Mouse (Mus musculus) cerebellum, adult 18-20 months (tissue): ENCODE measurements around the gene Tmx4.
A peak's percentile ranks its signal among the peaks of the same experiment; 100 is the strongest.
"Not testable (repeated sequence)": the region's sequence is repeated elsewhere in the genome, so short reads cannot be mapped to it uniquely, and the experiment has no call there.

ENCODE experiments used
- DNase-seq, 2 experiments: peaks; one replicate each; pipeline ENCODE4 v3.0.0; 2021

The Tmx4 gene

DNA sequence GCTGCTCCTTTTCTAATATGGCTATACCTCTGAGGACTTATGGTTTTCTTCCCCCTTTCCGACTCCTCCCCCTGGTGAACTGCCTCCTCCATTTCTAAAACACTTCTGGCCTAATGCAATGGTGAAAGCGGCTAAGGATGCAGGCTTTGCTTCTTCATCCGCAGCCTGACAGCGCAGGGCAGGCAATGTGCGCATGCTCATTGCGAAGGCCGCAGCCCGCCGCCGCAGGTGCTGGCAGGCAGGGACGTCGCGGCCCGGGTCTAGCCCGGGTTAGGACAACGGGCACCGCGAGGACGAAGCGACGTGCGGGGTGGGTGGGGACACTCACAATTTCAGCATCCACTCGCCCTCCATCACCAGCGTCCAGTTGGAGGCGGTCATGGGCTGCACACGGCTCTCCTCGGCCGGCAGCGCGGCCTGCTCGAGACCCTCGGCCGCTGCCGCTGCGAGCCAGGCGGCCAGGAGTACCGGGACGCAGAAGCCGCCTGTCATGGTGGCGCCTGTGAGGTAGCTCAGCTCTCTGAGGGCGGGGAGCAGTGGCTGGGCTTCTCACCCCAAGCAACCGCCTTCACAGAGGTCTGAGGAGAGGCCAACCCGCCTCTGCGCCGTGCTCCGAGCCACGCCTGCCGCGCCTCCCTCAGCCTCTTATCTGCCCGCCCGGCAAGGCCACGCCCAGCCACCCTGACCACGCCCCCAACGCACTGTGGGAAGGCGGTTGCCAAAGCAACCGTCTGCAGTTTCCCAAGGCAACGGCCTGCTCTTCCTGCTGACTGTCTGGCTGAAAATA, at the start of gene Tmx4:
TSS of gene Tmx4 (minus strand) at position 632 of the 787 bp plus-strand sequence.
- peak; percentile 99 for DNase-seq

DNA sequence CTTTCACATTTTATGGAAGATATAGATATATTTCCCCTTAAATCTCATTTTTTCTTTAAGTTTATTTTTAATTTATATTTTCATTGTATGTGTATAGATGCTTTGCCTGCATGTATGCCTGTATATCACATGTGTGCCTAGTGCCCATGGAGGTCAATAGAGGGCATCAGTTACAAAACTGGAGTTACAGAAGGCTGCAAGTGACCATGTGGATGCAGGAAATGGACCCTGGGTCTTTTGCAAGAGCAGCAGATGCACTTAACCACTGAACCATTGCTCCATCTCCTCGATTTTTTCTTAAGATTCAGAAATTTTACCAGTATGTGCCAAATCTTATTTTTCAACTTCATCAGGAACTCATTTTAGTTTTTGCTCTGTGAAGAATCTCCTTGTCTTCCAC, 48.2 kb upstream of the Tmx4 start:
- DNase-seq: no peak

DNA sequence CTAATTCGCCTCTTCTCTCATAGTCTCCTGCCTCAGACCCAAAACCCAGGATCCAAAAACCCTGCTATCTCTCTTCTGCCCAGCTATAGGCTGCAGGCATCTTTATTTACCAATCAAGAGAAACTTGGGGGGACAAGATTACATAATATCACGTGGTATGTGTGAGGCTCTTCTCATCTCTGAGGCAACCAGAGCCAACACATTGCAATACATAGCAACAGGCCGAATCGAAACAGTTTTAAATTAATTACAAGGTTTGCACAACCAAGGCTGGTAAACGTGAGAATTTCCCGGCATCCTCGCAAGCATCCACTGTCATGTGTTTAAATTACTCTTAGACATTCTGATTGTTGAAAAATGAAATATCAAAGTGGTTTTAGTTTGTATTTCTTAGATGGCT, 47.1 kb upstream of the Tmx4 start:
- DNase-seq: no peak

DNA sequence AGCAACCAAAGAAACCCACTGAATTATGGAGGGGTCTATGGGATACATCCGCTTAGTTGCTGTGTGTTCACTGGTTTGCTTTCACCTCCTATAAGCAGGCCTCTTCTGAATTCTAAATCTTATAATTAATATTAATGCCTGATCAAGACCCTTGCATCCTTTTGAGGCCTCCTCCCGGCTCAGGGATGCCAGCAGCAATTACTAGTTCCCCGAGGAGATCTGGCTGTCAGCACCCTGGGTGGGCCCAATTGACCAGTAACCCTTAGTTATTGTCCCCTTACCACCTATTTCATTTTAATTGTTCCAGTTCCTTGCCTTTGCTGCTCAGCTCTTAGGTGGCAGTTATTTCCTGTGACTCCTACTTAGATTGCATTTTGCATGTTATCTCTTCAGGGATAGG, 38.4 kb upstream of the Tmx4 start:
- DNase-seq: no peak

DNA sequence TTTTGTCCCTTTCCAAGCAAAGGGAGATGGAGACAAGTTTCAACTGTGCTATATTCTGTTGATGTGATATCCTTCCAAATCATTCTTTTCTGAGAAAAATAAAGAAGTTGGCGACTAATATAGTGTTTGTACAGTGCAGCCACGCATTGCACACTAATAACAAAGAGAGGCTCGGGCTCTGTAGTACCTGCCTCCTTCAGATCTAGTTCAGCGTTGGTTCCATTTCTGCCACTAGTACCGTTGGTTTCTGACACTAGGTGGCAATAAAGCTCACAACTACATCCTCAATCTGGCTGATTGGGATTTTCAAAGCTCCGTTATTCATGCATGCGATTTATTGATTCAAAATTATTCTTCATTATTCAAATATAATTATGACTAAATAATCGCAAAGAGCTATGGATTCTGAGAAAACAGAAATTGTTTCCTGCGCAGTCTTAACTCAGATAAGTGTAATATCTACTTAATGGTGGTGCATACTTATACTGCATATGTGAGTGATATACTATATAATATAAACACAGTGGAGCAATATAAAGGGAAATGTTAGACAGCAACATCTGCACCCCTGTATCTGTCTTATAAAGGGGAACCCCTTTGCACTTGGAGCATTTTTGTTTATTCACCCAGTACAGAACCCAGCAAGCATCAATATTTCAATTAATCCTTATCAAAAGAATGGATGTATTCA, 37.5 kb upstream of the Tmx4 start:
- peak; percentile 39 to 41 for DNase-seq

DNA sequence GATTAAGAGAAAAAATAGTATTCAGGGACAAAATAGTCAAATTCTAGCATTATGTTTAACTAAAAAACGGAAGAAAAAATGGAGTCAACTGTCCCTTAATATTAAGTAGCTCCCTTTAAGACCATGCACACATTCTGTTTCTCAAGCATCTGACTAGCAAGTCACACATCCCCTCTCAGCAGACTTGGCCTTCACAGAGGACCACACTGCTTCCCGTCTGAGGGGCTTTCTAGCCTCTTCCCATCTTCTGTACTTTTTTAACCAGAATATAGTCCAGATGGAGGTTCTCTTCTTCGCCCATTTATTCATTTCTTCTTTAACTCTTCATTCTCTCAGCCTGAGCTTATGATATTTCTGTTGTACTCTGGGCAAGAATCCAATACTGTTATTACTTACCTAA, 35.6 kb upstream of the Tmx4 start:
- no peak for DNase-seq

DNA sequence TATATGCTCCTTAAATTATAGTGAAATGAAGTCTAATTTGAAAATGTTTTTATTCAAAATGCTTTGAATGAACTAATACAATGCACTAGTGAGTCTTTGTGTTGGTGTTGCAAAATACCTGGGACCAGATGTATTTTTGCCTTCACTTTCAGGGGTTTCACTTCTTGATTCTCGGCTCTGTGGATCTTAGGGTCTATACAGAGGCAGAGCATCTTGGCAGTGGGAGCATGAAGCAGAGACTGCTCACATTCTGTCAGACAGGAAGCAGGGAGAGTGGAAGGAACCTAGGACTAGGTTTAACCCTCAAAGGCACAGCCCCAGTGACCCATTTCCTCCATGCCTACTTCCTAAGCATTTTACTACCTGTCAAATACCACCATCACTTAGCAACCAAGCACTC, 31.5 kb upstream of the Tmx4 start:
- DNase-seq: no peak

DNA sequence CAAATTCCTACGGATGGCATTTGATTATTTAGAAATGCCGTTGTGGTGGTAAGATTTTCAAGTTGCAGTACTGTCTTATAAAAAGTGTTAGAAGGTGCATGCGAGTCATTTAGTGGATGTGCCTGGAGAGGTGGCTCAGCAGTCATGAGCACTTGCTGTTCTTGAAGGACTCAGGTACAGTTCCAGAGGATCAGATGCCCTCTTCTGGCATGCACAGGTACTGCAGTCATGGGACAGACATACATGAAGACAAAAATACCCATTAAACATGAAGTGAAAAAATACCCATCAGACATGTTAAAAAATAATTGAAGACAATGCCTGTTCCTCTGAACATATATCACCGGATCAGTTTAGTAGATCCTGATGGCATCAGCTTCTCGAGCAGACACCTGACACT, 29.7 kb upstream of the Tmx4 start:
- DNase-seq: peak; percentile 7 to 8

DNA sequence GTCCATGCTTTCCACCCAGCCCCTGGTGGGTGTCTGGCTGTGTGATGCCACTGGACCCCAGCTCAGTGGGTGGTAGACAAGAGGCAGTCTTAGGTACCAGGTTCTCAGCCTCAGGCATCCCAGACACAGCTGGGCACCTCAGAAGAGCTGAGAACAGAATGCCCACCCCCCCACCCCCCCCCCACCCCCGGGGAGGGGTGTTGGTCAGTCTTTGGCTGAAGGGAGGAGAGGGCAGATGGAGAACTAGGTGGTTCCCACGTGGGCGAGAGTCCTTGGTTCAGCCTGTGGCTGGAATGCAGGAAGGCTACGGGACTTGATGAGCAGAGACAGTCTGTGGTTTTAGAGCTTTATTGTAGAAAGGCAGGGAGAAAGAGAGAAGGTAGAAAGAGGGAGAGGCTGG, 12.5 kb upstream of the Tmx4 start:
- DNase-seq: no peak

DNA sequence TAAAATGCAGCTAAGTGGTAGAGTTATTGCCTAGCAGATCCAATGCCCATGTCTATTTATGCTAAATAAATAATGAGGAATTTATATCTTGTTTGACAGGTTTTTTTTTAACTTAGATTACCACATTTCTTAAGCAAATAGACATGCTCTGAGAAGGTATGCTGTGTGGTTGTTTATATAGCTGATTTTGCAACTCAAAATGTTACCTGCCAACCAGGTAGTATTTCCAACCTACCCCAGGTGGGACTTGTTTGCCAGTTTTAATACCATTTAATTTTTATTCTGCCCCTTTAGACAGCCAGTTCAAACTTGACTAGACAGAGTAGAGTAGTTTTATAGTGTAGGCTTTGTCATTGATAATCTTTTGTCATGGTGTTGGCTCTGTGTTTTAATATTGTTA, 10.7 kb upstream of the Tmx4 start:
- no peak for DNase-seq

DNA sequence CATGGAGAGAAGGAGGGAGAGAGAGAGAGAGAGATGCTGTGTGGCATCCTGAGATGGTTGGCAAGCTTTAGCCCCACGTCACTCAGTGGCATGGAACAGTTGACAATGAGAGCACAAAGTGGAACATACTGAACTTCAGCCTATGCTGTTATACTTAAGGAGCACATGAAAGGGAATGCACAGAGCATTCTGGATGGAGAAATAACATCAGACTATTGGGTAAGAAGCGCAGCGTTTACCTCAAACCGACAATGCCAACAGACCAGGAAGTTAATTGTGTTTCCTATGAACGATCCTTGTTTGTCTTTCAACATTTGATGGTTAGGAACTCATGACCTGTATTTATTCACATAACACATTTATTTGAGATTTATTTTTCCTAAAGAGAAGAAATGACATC, 8.8 kb upstream of the Tmx4 start:
- no peak for DNase-seq

DNA sequence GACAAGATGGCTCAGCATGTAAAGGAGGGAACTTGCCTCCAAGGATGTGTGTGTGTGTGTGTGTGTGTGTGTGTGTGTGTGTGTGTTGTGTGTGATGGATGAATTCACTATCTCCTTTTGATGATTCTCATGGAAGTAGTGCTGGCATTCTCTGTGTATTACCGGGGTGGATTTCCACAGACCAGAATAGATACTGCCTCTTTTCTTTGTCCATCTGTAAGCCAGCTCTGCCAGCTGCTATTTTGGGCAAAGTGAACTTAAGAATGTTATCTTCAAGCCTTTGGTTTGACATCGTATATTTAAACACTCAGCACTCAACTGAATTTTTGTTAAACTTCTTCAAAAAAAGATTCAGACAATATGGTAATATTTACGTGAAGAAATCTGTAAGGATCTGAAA, 5.1 kb upstream of the Tmx4 start:
- no peak for DNase-seq

DNA sequence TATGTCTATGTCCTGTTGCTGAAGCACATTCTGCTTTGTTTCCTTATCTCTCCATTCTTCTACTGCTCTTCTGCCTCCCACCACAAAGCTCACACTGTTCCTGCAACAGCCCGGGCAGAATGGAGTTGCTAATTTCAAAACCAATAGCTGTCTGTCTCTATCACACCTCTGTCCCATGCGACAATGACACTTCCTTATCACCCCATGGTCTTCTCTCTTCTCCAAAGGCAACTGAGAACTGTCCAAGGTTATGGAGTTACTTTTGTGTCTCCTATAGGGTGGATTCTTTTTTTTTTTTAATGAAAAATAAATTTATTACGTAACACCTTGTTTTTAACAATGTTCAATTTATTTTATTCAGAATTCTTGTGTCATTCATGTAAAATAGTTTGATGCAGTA, 1.8 kb upstream of the Tmx4 start:
- DNase-seq: no peak

DNA sequence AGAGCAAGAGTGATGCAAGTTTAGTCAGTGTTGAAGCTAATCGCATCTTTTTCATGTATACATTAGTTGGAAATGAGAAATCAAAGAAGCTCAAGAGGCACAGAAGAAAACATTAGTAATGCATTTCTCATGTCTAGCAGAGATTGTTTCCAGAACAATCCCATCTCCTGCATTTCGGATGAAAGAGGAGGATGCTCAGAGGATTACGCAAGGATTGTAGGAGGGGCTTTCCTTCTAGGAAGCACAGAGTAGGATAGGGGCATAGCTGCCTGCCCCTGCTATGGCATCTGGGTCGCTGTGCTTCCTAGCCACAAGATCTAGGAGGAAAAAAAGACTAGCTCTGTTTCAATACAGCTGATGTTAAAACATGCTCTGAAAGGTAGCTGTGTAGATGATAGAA, 1.2 kb upstream of the Tmx4 start:
- no peak for DNase-seq

DNA sequence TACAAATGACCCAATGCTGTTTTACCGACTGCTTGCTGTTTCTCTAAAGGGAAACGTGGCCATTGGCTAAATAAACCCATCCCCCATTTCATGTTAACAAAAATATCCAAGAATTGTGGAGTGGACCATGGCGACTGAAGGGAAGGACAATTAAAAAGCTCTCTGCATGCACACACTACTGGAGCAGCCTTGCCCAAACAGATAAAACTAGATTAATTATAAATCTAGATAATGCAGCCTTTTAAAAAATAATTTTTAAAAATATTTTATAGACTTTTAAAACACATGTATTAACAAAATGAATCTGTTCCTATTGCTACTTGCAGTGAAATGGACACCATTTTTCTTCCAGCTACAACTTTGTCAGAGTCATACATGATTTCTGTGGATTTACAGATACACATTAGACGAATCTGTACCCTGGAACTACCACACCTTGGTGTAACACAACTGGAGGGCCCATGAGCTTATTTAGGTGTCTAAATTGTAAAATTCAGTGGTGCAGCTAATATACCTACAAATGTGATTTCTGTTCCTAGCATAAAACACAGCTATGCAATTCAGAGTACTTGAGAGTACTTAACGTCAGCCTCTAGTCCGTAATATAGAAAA, 462 bp upstream of the Tmx4 start:
- no peak for DNase-seq

DNA sequence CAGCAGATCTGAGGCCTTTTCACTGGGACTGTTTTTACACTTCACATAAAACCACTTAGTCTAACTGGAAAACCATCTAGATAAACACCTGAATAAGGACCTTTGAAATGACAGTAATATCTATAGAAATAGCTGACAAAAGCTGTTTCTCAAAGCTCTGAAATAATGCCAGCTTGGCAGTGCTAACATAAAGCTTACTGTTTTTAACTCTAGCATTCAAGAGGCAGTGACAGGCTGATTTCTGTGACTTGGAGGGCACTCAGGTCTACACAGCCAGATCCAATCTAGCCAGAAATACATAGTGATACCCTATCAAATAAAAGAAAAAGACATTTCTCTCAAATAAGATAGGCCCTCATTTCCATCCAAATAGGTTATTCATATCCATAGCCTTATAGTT, 1.6 kb downstream of the Tmx4 start:
- DNase-seq: peak in 1 of 2 experiments; percentile 39

DNA sequence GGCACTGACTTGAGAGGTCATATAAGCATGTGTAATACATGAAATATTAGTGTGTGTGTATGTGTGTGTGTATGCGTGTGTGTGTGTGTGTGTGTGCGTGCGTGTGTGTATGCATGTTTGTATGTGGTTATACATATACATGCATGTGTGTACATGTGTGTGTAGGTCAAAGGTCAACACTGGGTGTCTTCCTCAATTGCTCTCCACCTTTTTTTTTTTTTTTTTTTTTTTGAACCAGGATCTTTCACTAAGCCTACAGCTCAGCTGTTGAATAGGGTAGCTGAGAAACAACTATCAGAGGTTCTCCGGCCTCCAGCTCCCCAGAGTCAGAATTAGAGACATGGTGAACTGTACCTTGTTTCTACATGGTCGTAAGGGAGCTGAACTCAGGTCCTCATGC, 2.6 kb downstream of the Tmx4 start:
- no peak for DNase-seq

DNA sequence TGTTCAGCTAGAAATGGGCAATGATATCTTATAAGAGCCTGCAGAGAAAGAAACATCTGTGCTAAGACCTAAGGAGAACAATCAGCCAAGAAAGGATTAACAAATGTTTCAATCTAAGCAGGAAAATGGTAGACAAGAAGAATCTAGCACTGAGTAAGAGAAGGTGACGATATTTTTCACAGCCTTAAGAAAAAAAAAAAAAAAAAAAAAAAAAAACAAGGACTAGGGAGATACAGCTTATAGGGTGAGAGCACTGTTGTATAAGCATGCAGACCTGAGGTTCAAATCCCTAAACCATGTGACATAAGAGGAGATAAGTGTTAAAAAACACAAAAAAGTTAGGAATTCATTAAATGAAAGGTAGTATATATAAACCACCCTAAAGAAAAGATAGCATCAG, 3.5 kb downstream of the Tmx4 start:
- DNase-seq: no peak

DNA sequence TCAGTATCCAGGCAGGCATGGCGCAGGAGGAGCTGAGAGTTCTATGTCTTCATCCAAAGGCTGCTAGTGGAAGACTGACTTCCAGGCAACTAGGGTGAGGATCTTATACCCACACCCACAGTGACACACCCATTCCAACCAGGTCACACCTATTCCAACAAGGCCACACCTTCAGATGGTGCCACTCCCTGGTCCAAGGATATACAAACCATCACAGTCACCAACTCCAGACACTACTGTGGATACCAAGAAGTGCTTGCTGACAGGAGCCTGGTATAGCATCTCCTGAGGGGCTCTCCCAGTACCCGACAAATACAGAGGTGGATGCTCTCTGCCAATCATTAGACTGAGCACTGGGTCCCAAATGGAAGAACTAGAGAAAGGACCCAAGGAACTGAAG, 15.4 kb downstream of the Tmx4 start:
- DNase-seq: not testable (repeated sequence)

DNA sequence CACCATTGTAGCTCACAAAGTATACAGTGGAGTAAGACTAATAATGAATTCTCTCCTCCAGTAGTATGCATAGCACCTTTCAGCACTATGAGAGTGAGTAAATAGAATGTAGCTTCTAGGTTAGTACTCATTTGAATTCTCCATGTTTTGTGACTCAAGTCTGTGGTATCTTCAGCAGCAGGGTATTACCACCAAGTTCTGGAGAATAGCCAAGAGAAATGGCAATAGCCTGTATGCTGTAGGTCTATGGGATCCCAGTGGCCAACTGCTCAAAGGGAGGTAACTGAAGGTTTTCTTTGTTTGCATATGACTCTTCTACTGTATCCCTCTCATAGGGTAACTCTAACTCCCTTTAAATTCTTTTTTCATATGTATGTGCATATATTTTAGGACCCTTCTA, 39.0 kb downstream of the Tmx4 start:
- no peak for DNase-seq

DNA sequence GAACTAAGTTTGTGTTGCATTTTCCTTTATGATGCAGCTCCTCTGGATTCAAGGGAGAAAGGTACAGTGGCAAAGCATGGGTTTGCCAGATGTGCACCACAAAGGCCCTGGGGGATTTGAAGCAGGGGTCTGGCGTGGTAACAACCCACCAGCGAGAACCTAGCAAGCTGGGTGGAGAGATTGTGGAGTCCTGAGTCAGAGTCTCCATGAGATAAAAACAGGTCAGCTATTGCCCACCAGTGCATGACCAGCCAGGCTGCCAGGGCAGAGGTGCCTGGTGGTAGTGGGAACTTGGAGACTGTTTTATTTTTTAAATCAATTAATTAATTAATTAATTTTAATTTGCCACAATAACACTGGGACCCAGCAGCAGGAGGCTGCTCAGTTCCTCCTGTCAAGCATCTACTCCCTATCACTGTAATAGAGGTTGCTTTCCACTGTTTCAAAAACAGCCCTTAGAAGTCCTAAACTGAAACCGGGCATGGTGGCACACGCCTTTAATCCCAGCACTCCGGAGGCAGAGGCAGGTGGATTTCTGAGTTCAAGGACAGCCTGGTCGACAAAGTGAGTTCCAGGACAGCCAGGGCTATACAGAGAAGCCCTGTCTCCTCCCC, 52.8 kb downstream of the Tmx4 start:
- no peak for DNase-seq

DNA sequence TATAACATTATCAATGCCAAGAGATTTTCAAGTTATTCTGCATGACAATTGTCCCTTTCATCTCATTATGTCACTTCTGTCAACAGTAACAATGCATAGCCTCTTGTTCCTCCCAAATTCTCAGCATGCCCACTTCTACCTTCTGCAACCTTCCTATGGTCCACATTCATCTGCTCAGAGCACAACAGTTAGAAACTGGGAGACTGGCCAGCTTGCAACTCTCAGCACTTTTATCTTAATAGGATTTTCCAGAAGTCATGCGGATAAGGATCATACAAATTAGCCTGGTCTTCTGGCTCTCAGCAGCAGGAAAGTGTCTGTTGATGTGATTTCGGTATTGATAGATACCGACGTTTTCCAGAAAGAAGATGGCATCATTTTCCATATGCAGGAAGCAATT, 58.7 kb downstream of the Tmx4 start:
- no peak for DNase-seq

DNA sequence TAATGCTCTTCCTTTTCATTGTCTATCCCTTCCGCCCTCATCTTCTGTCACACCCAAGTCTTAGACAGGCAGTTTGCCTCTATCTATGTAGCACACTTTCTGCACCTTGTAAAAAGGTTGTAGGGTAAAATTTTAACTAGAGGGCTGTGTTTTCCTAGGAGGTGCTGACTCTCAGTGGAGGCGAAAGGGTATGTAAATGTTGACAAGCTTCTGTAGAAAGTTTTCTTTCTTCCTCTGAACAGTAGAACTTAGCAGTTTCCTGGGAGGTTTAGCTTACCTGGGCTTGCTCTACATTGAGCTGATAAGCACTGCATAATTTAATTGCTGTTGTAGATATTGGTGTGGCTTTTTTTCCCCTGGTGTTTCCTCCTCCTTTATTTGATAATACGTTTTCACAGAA, 84.5 kb downstream of the Tmx4 start:
- DNase-seq: no peak

DNA sequence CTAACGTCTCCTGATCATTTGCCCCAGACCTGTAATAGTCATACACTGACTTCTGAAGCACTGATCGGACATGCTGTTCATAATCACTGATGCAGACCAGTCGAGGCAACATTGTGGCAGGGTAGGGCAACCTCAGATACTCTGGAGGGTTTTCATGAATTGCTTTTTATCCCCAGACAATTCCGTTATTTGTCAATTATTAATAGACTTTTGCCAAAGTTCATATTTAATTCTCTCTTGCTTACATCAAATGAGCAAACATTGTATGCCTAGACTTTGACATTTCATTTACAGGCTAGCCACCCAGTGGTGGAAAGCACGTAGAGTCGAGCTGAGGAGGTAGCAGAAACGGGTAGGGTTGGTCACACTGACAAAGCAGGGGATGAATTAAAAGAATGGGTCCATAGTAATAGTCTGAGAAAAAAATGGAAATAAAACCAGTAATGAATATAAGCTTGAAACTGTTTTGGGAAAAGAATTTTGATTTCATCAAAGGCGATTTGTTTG, 89.7 kb downstream of the Tmx4 start, which contains the start of gene Hao1:
TSS of gene Hao1 (minus strand) at position 148 of the 507 bp plus-strand sequence.
- DNase-seq: no peak
